Mouse (Mus musculus) heart, postnatal 10 days (tissue): ENCODE results near the gene Sdk1. TPM values are rescaled to one million over a fixed set of nuclear protein-coding genes. Genes with fewer than 3 reads are reported as not detected.

Experiments used
- DNase-seq, 2 experiments: peaks; one replicate each; pipeline ENCODE4 v3.0.0; 2021
- intact Hi-C: fragments of 180-260 bp; cut with DNase I; formaldehyde crosslinking; loops from one replicate; pipeline ENCODE4 v1.15.1; 2025
- total RNA-seq, 2 experiments: library from RNA; stranded (reverse); gene quantifications; 2 replicates each; pipeline ENCODE4 v1.2.3; 2021

Gene Sdk1
- total RNA-seq, 2 experiments from 2014 or later, result 6.0 to 6.1 TPM

DNA sequence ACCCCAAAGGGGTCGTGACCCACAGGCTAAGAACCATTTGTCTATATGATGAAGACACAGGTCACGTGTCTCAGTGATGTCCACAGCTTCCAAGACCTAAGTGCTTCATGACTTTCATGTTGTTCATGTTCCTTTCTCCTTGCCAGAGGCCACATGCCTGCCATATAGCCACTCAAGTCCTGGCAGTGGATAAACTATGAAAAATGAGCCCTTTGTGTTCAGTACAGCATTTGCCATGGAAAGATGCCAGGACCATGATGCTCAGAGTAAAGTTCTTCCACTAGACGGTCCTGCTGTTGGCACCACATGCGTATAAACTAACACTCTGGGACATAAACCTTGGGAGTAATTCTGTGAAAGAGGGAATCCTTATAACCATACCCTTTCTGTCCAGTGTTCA is 75.8 kb downstream of the Sdk1 start:
- intact Hi-C loops, result no loop called here
- DNase-seq, result no peak

DNA sequence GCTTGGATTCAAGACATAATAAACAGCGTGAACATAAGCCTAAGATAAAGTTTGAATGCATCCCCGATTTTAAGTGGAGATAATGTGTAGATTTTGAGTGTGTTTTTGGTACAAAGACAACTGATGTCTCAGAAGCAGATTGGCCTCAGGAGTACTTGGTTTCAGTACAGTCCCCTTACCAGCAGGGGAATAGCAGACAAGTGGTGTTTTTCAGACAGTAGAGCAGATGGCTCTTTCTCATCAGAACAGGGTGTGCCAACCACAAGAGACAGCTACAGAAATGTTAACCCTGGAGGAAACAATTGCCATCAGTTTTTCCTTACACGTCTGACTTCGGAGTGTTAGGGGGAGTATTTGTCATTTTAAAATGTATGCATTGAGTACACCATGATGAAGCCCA is 83.6 kb downstream of the Sdk1 start:
- DNase-seq, result no peak

GRCm38 (mm10) chr5:141344376-141344775 is 103.1 kb downstream of the Sdk1 start:
- peak; percentile 19 to 28 for DNase-seq
- intact Hi-C loops, result no loop called here

More for the DNA sequence above, 83.6 kb downstream of the Sdk1 start:
- intact Hi-C loops, result no loop called here

GRCm38 (mm10) chr5:141345476-141345875 is 104.2 kb downstream of the Sdk1 start:
- intact Hi-C loops, result no loop called here
- peak in 1 of 2 experiments; percentile 10 for DNase-seq

- intact Hi-C loops, result no loop called here
- no peak for DNase-seq
Observed at GRCm38 (mm10) chr5:141362676-141363075, 121.4 kb downstream of the Sdk1 start.

- intact Hi-C loops, result no loop called here
- no peak for DNase-seq
Observed at GRCm38 (mm10) chr5:141363956-141364355, 122.7 kb downstream of the Sdk1 start.

DNA sequence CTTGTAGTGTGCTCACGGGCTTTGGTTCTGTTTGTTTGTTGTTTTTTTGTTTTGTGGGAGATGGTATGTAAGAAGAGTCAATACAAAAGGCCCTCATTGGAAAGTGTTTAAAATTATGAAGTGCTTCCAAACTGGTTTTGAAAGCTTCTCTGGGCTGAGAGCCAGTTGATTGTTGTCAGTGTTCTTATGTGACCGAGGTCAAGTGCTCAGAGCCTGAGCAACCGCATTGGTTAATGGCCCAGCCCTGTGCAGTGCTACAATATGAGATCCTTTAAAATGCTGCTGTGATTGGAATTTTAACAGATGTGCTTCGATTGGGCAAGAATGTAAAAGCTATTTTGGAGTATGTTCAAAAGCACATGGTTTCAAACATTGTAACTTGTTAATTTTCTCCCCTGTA is 127.3 kb downstream of the Sdk1 start:
- DNase-seq, result peak in 1 of 2 experiments; percentile 12
- intact Hi-C loops, result no loop called here

GRCm38 (mm10) chr5:141374797-141375196 is 133.5 kb downstream of the Sdk1 start:
- DNase-seq, result no peak
- intact Hi-C loops, result no loop called here

- intact Hi-C loops, result no loop called here
- no peak for DNase-seq
Observed at GRCm38 (mm10) chr5:141379836-141380773, 138.8 kb downstream of the Sdk1 start.

DNA sequence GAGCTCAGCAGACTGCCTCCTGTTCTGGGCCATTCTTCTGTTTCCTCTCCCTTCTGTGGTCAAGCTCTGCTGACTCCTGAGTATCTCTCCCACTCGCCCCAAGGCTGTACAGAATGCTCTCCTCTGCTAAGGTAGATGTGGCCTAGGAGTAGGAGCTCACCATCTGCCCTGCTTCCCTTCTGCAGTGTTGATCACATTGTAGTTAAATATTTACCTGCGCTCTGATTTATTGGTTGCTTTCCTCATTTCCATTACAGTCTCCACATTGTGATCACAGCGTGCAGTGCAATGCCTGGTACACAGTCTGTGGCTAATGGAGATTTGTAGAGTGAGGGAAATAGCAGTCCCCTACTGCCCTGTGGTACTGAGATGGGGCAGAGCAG is 139.5 kb downstream of the Sdk1 start:
- intact Hi-C loops, result no loop called here
- DNase-seq, result no peak

DNA sequence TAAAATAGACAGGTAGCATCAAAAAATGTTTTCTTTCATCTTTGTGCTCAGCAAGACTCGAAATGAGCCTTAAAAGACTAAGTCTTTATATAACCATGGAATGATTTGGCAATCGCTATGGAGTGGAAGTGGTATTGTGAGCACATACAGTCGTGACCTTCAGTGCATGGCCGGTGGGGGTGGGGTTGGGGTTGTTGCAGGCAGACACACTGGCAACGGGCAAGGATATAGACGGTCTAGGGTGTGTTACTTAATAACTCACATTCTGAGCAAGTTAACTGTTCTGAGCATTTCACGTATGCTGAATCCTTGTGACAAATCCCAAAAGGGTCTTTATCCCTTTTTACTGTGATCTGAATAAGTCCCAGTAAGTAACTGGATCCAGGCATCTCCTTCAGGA is 140.3 kb downstream of the Sdk1 start:
- intact Hi-C loops, result no loop called here
- DNase-seq, result no peak

GRCm38 (mm10) chr5:141382246-141382835 is 141.1 kb downstream of the Sdk1 start:
- no peak for DNase-seq
- intact Hi-C loops, result no loop called here

- intact Hi-C loops, result no loop called here
- no peak for DNase-seq
Observed at GRCm38 (mm10) chr5:141388451-141388850, 147.2 kb downstream of the Sdk1 start.

DNA sequence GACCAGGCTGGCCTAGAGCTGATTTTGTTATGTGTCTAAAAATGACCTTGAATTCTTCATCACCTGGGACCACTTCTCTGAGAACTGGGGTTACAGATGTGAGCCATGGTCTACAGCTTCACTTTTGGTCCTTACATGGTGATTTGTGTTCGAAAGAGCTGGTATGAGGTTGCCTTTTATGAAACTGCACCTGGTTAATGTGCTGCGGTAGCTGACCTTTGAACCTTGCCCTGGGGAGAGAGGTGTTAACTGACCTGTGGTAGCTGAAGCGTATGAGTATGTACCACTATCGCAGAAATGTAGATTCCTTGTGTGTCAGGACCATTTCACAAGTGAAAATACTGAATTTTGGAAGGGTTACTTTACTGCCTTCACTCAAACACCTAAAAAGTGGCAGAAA is 149.3 kb downstream of the Sdk1 start:
- DNase-seq, result no peak
- intact Hi-C loops, result no loop called here

- no peak for DNase-seq
- intact Hi-C loops, result no loop called here
Observed at GRCm38 (mm10) chr5:141391153-141391552, 149.9 kb downstream of the Sdk1 start.

DNA sequence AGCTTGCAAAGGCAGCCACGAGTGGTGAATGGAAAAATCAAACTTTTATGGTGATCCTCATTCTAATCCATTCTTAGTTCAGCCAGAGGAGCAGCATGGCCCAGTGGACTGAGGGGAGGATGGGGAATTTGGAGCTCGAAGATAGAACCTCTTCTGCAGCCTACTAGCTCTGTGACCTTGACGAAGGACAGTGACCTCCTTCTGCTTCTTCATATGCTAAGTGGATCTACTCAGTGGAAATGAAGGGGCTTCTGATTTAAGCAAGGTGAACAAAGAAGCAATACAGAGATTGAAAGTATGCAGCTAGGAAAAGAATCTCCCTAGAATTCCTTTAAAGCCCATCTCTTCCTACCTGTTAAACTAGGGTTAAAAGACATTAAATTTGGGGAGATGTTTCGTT is 152.6 kb downstream of the Sdk1 start:
- intact Hi-C loops, result no loop called here
- DNase-seq, result no peak

DNA sequence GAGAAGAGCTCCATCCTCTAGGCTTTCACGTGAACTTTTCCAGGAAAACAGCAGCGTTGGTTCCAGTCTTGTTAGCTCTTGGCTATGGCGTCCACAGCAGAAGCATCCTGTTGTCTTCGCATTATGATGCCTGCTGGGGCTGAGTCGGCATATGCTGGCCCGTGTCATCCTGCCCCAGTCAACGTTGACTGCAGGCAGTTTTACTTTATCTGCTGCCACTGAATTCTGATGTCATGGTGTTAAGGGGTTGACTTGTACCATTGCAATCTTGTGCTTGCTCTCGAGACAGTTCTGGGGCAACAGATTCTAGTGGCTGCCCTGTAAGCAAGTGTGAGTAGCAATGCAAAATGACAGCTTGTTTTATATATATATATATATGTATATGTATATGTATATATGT is 153.3 kb downstream of the Sdk1 start:
- no peak for DNase-seq
- intact Hi-C loops, result no loop called here

DNA sequence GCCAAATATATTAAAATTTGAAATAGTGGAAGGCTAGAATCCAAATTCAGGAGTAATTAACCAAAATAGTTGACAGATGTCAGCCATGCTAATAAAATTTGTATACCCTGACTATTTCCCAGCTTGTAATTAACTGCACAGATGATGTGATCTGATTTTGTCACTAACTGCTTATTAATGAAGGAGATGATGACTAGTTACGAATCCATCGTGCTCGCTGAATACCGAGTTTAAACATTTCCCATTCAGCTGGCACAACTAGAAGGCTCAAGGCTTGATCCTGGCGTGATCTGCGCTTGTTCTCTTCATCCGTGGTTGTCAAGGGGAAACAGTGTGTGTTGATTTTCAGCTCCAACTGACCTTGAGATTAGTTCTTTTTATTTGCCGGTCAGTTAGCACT is 162.5 kb downstream of the Sdk1 start:
- intact Hi-C loops, result no loop called here

DNA sequence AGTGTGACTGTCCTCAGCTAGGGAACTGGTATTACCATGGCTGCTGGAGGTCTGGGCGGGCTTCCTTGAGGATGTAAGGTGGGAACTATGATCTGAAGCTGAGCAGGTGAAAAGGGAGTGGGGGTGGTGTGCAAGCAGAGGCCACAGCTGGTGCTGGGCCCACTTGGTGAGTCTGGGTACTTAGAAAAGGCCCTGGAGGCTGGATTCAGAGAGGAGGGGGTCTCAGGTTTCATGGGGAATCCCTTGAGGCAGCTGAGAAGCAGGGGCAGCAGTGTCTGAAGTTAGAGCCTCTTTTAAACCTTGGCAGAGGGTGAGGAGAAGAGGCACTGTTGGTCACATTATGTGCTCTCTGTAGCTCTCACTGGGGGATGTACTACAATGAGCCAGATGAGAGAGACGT is 163.4 kb downstream of the Sdk1 start:
- DNase-seq, result no peak
- intact Hi-C loops, result no loop called here

More for the DNA sequence above, 162.5 kb downstream of the Sdk1 start:
- DNase-seq, result no peak

DNA sequence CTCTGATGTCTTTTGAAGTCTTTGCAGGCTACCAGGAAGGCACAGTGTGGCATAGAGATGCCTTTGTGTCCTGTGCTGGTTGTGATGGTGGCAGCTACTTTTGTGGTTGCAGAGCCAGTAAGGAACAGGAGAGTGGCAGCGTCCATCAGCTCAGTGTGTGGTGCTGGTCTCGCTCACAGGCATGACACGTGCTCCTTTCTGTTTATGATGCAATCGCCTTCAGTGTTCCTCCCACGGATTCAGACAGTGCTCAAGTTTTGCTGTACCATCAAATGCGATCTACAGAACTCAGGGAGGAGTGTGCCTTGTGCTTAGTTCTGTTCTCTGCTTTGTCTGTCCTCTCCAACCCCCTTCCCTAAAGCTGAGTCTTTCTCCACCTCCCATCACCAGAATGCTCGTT is 165.6 kb downstream of the Sdk1 start:
- no peak for DNase-seq
- intact Hi-C loops, result no loop called here

DNA sequence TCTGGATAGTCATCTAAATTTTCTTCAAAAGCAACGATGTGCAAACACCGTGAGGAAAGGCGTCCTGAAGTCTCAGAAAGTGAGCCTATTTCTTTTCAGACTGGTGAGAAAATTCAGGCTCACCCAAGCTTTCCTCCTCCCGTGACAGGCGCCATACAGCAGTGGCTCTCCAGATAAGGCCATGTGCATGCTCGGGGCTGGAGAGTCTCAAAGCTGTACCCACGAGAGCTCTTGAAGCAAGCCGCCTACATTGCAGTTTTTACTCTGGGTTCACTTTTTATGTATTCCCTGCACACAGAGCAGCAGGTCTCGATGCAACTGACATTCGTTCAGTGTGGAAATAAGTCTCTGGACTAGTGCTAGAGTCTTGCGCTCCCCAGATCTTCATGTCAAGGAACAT is 171.7 kb downstream of the Sdk1 start:
- intact Hi-C loops, result no loop called here
- DNase-seq, result no peak

GRCm38 (mm10) chr5:141415644-141416243 is 174.5 kb downstream of the Sdk1 start:
- intact Hi-C loops, result no loop called here
- no peak for DNase-seq
